Mouse (Mus musculus) yolk sac, embryonic 10.5 days (tissue): ENCODE measurements around the gene 4933425L06Rik.

Experiments
- DNase-seq: peaks from one replicate; pipeline ENCODE4 v3.0.0-alpha.2; 2017; ENCODE audit warnings: low spot score

4933425L06Rik gene

DNA sequence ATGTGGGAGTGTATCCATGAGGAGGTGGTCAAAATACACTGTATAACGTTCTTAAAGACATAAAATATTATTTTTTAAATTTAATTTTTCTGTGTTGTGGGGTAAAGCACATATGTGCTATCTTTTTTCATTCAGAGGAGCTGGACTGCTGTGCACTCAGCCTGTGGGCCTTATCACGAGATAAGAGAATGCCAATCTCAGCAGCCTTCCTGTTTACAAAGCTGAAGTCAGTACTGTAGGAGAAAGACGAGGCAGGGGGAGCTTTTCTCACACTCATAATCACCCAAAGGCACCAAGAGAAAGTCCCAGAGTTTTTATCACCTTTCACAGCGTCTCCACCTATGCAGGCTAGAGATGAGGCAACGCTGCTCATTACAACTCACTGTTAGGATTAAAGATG, 52.5 kb downstream of the 4933425L06Rik start:
- DNase-seq: no peak

- DNase-seq: no peak
Observed at GRCm38 (mm10) chr13:105139881-105140280, 58.0 kb downstream of the 4933425L06Rik start.

DNA sequence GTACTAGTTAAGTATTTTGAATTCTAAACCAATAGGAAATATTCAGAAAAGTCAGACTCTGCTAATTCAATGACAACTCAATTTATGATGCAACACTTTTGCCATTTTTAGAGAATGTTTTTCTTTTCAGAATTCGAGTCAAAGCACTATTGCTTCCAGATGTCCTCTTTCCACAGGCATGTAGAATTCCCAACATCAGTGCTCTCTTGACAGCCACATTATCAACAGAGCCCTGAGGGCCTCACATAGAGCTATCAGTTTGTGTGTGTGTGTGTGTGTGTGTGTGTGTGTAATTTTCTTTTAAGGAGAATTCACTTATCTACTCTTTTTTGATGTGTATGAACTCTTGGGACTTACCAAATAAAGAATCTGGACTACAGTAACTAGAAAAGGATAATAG, 64.9 kb downstream of the 4933425L06Rik start:
- no peak for DNase-seq

- no peak for DNase-seq
Observed at GRCm38 (mm10) chr13:105147795-105148418, 66.0 kb downstream of the 4933425L06Rik start.

- no peak for DNase-seq
Observed at GRCm38 (mm10) chr13:105150006-105150405, 68.1 kb downstream of the 4933425L06Rik start.

GRCm38 (mm10) chr13:105153955-105154354, 72.0 kb downstream of the 4933425L06Rik start:
- no peak for DNase-seq

DNA sequence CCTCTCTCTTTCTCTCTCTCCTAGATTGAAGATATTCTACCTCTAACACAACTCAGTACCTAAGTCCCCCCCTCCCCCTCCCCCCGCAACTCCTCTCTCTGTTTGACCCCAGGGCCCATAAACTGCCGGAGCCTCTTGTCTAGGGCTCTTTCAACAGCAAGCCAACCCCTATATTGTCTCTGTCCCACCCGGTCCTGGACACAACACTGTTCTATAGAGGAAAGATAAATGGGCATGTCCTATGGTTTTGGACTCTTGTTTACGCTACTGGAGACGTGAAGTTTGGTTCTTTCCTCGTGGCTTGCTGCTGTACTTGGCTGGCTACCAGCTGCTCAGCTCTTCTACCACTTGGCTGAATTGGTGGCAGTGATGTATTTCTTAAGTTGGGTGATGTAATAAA, 83.5 kb downstream of the 4933425L06Rik start:
- DNase-seq: no peak
